Comparison of ENCODE assay signal across 23 mouse cellular contexts in the genomic region with DNA sequence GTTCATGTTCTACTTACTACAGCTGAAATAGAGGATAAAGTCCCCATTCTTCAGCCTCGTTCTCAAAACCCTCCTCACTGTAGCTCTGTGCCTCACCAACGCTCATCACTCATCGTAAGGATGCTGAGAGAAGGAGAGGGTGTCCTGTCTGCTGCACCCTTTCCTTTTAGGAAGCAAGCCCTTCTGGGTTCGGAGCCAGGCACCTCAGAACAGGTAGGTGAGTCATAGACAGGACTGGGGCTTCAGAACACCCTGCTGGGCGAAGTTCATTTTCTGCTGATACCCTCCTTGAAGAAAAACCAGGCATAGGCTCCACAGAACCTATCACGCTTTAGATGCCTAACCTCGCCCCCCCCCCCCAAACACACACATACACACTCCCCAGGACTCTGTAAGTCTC. TPM values are rescaled to one million over a fixed set of nuclear protein-coding genes. Genes with fewer than 3 reads are reported as not detected.
"Had no signal": no experiment of that assay in that cellular context is flagged by ENCODE, and none has a peak within 500 bp of the region (broad histone marks: within the 10 kb centered on the region; RNA-seq: fewer than 3 reads in every experiment).

No protein-coding gene starts in this region.

- H3K4me2 ChIP-seq: lung, embryonic 14.5 days; midbrain, embryonic 12.5 days; neural tube, embryonic 12.5 days; stomach, embryonic 15.5 days had no signal

- DNase-seq: lung, adult 18-20 months; lung, embryonic 14.5 days; lung, postnatal 10 days; lung, postnatal 4 days; midbrain, embryonic 14.5 days; right cerebral cortex, postnatal 14 days; thymus, adult 2 months; thymus, postnatal 25 days; thymus, postnatal 4 days had no signal

- H3K36me3 ChIP-seq: midbrain, embryonic 12.5 days; stomach, embryonic 15.5 days had no signal

- H3K4me3 ChIP-seq: midbrain, embryonic 10.5 days; midbrain, embryonic 12.5 days; neural tube, embryonic 12.5 days; stomach, embryonic 15.5 days had no signal

- H3K9me3 ChIP-seq: midbrain, embryonic 10.5 days; midbrain, embryonic 12.5 days; neural tube, embryonic 12.5 days; stomach, embryonic 15.5 days had no signal

- H3K27ac ChIP-seq: midbrain, embryonic 10.5 days; midbrain, embryonic 12.5 days; neural tube, embryonic 12.5 days; stomach, embryonic 15.5 days; stomach, postnatal 0 days had no signal

- H3K27me3 ChIP-seq: midbrain, embryonic 12.5 days; neural tube, embryonic 12.5 days; stomach, embryonic 15.5 days had no signal

- ATAC-seq: midbrain, embryonic 16.5 days had no signal

- H3K9ac ChIP-seq: lung, embryonic 14.5 days; midbrain, embryonic 12.5 days; neural tube, embryonic 12.5 days; stomach, embryonic 15.5 days had no signal

RNA-seq across cellular contexts. Expression of a gene that starts 11.4 kb away (rescaled TPM):
- total RNA-seq: megakaryocyte, adult 5-6 weeks; megakaryocyte-erythroid progenitor cell, adult 5-6 weeks; monocyte, adult 5-6 weeks; neutrophil, adult 5-6 weeks had no signal
- polyA plus RNA-seq: lung, embryonic 14.5 days; lung, embryonic 16.5 days; midbrain, embryonic 10.5 days; midbrain, embryonic 12.5 days; neural tube, embryonic 12.5 days; spleen, adult 2 months; stomach, postnatal 0 days; testis, adult 2 months; urinary bladder, adult 2 months had no signal
